Mouse (Mus musculus) CH12.LX (cell line): Measurements from ENCODE around the gene Mmgt2.

Source experiments
- CTCF ChIP-seq, 2 experiments: IDR thresholded peaks in 1 of 2; conservative IDR thresholded peaks in 1 of 2; 2 replicates each; pipeline ENCODE4 v1.5.1; 2011 to 2012; ENCODE audit warnings: low read depth in 2 of 2, low read length in 2 of 2, improper control_type of control experiment in 1 of 2, inconsistent platforms in 1 of 2, mild to moderate bottlenecking in 1 of 2, moderate library complexity in 1 of 2
- EP300 ChIP-seq: IDR thresholded peaks from 2 replicates; pipeline ENCODE4 v1.6.1; 2011; ENCODE audit warnings: low read length, improper control_type of control experiment
- GABPA ChIP-seq: IDR thresholded peaks from 2 replicates; pipeline ENCODE4 v1.6.1; 2012; ENCODE audit warnings: low read depth, low read length, improper control_type of control experiment, inconsistent platforms; ENCODE audit not compliant: insufficient replicate concordance
- JUN ChIP-seq: IDR thresholded peaks from 2 replicates; pipeline ENCODE4 v1.6.1; 2011; ENCODE audit warnings: low read depth, mild to moderate bottlenecking, low read length, improper control_type of control experiment, moderate library complexity; ENCODE audit not compliant: insufficient read depth
- JUND ChIP-seq: conservative IDR thresholded peaks from 2 replicates; pipeline ENCODE4 v1.6.1; 2011; ENCODE audit warnings: low read depth, low read length, improper control_type of control experiment
- KAT2A ChIP-seq: IDR thresholded peaks from 2 replicates; pipeline ENCODE4 v1.6.1; 2012; ENCODE audit warnings: low read length, improper control_type of control experiment, inconsistent platforms; ENCODE audit not compliant: insufficient replicate concordance
- MAFK ChIP-seq: IDR thresholded peaks from 2 replicates; pipeline ENCODE4 v1.6.1; 2011; ENCODE audit warnings: low read length, improper control_type of control experiment; ENCODE audit not compliant: insufficient replicate concordance
- MAX ChIP-seq: IDR thresholded peaks from 2 replicates; pipeline ENCODE4 v1.6.1; 2011; ENCODE audit warnings: low read length, improper control_type of control experiment
- MEF2A ChIP-seq: IDR thresholded peaks from 2 replicates; pipeline ENCODE4 v1.6.1; 2014; ENCODE audit warnings: low read depth, mild to moderate bottlenecking, inconsistent platforms, low read length, improper control_type of control experiment, borderline replicate concordance
- MXI1 ChIP-seq: IDR thresholded peaks from 2 replicates; pipeline ENCODE4 v1.6.1; 2011; ENCODE audit warnings: mild to moderate bottlenecking, low read depth, low read length, improper control_type of control experiment
- NRF1 ChIP-seq: IDR thresholded peaks from 2 replicates; pipeline ENCODE4 v1.6.1; 2014; ENCODE audit warnings: low read depth, mild to moderate bottlenecking, inconsistent platforms, low read length, improper control_type of control experiment, moderate library complexity
- POLR2A ChIP-seq: IDR thresholded peaks from 2 replicates; pipeline ENCODE4 v1.6.1; 2011; ENCODE audit warnings: low read depth, mild to moderate bottlenecking, improper control_type of control experiment, low read length
- RAD21 ChIP-seq: IDR thresholded peaks from 2 replicates; pipeline ENCODE4 v1.6.1; 2011; ENCODE audit warnings: low read depth, mild to moderate bottlenecking, low read length, improper control_type of control experiment, moderate library complexity
- TBP ChIP-seq: conservative IDR thresholded peaks from 2 replicates; pipeline ENCODE4 v1.6.1; 2011; ENCODE audit warnings: low read depth, low read length, improper control_type of control experiment

DNA sequence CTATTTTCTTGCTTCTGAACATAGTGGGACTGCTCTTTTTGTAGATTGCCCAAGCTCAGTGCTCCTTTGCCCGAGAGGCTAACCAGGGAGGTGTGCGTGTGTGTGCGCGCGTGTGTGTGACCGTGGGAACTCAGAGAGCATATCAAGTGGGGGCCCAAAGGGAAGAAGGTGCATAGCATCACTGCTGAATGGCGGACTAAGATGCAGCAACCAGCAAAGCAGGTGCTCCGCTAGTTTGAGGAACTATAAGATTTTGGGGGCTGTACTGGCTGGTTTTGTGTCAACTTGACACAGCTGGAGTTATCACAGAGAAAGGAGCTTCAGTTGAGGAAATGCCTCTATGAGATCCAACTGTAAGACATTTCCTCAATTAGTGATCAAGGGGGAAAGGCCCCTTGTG, 27.4 kb upstream of the Mmgt2 start:
- no peak for TF ChIP-seq TBP
- no peak for TF ChIP-seq MAX
- TF ChIP-seq POLR2A = no peak
- no peak for TF ChIP-seq NRF1
- TF ChIP-seq EP300 = no peak
- TF ChIP-seq JUND = no peak
- no peak for TF ChIP-seq KAT2A
- no peak for TF ChIP-seq CTCF (conservative IDR thresholded peaks at IDR 0.05 in 1 of 2, IDR thresholded peaks at IDR 0.05 in 1 of 2; ENCODE audit: low read depth in 2 of 2, low read length in 2 of 2)
- TF ChIP-seq MAFK = no peak
- no peak for TF ChIP-seq MXI1
- TF ChIP-seq JUN = no peak
- no peak for TF ChIP-seq GABPA
- TF ChIP-seq MEF2A = no peak
- TF ChIP-seq RAD21 = no peak
